Mouse (Mus musculus): ENCODE measurements at regions not wholly inside any gene's neighbourhood (a gene's known extent, or its start where the extent isn't known, plus 50 kb on each side); places are given as distances from the start of the nearest gene placed in this dataset.

- DNase-seq (ENCODE audit: low spot score), result no peak
Measured at GRCm38 (mm10) chr2:117023436-117023835, 97.7 kb upstream of the Spred1 start.

- no peak for DNase-seq (ENCODE audit: low spot score)
Measured at GRCm38 (mm10) chr2:117027071-117027470, 94.1 kb upstream of the Spred1 start.

DNA sequence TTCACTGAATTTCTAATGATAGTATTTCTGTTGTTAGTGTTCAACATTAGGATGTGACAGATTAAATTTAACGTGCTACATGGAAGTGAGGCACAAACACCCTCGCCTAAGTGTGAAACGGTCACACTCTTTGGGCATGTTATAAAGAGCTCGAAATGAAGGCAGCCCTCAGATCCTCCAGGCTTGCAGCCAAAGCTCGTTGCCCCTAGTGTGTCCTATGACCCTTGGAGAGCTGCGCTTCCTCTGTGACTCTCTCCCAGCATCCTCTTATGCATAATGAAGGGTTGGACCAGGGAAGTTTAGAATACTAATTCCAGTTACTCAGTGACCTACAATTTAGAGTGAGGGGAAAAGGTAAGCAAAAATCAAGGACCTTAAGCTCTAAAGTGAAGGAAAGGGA is 92.4 kb upstream of the Spred1 start:
- DNase-seq (ENCODE audit: low spot score), result no peak

DNA sequence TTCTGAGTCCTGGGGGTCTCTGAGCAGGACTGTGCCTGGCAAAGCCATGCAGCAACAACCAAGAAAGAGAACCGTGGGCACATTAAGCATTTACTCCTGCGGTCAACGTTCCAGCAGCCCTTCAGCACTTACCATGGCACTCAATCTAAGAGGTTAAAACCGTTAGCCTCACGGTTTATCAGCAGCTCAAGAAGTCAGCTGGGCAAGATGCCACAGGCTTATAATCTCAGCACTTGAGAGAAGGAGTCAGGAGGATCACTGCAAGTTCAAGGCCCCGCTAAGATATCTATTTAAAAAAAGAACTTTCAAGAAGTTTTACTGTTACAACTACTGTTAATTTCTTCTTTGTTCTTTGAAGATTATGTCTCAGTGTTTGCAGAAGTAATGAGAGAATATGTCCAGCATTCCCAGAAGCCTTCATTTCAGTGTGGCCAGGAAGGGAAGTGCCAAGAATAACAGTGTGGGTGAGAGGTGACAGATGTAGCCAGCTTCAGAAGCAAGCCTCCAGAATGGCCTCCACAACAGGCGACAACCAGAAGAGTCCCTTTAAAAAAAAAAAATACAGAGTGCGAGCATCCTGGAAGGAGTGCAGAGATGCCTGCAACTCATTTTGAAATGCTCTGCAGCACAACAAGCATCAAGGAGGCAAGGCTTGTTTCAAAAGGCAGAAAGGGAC is 84.8 kb upstream of the Spred1 start:
- no peak for DNase-seq (ENCODE audit: low spot score)

GRCm38 (mm10) chr2:117040211-117040610 is 81.0 kb upstream of the Spred1 start:
- no peak for DNase-seq (ENCODE audit: low spot score)

DNA sequence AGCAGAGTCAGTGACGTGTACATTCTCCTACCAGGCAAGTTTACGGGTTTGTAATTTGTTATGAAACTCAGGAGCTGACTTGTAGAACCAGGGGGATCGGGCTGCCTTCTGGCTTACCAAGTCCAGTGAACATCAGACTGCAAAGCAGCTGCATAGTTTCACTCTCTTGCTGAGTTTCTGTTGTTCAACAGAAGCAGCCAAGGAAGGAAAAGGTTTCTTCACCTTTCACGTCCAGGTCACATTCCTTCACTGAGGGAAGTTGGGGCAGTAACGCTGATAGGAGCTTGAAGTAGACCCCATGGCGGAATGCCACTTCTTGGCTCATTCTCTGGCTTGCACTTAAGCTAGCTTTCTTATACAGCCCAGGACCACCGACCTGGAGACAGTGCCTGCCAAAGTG is 77.3 kb upstream of the Spred1 start:
- no peak for DNase-seq (ENCODE audit: low spot score)

GRCm38 (mm10) chr2:117048290-117048730 is 72.9 kb upstream of the Spred1 start:
- DNase-seq (ENCODE audit: low spot score), result no peak

GRCm38 (mm10) chr2:117050061-117050460 is 71.1 kb upstream of the Spred1 start:
- no peak for DNase-seq (ENCODE audit: low spot score)

- DNase-seq (ENCODE audit: low spot score), result no peak
Measured at GRCm38 (mm10) chr2:117064126-117064525, 57.0 kb upstream of the Spred1 start.

- no peak for DNase-seq (ENCODE audit: low spot score)
Measured at GRCm38 (mm10) chr2:117070348-117070747, 50.8 kb upstream of the Spred1 start.

- DNase-seq (ENCODE audit: low spot score), result no peak
Measured at GRCm38 (mm10) chr2:117071098-117071497, 50.1 kb upstream of the Spred1 start.

Measured in ovary, postnatal 10 days (tissue).